Mouse (Mus musculus): Measurements from ENCODE around the gene Ldlrap1.
A peak's percentile ranks its signal among the peaks of the same experiment; 100 is the strongest.

Ldlrap1 gene

DNA sequence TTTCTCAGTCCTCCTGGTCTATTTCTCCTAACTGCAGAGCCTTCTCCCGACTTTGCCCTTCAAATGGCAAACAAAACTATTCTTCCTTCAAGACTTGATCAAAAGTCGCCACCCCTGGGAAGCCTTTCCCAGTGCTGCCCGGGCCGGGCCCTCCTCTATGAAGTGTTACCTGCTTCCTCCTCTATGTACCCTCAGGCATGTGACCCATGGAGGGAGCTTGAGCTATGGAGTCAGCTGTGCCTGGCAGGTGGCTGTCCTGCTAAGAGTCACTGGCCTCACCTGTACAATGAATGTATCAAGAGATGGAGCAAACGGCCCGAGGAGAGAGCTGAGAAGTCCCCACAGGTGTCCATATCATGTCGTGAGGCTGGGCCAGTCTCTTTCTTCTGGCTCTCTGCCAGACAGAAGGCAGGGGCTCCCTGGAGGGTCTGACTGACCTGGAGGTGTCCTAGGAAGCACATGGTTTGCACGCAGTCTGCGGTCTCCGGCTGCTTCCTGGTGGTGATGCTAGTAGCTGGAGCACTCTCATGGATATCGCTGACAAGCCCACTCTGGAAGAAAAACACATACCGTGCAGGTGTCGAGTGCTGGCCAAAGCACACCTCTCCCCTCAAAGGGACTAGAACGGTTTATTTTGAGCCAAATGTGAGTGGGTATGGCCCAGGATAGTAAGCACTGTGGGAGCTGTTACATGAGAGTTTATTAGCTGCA is 7.6 kb upstream of the Ldlrap1 start:
- DNase-seq, result no peak

DNA sequence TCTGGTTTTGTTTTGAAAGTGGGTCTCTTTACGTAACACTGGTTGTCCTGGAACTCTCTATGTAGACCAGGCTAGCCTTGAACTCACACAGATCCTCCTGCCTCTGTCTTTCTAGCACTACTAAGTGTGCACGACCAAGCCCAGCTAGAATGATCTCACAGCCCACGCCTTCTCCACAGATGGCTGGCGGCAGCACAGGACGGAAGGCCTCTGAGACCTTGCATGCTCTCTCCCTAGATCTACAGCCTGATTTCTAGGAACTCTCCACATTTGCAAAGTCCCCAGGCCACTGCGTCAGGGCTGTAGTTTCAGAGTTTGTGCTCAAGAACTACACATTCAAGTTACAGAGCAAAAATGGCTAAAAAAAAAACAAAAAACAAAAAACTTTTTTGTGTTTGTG is 6.3 kb upstream of the Ldlrap1 start:
- DNase-seq, result no peak

DNA sequence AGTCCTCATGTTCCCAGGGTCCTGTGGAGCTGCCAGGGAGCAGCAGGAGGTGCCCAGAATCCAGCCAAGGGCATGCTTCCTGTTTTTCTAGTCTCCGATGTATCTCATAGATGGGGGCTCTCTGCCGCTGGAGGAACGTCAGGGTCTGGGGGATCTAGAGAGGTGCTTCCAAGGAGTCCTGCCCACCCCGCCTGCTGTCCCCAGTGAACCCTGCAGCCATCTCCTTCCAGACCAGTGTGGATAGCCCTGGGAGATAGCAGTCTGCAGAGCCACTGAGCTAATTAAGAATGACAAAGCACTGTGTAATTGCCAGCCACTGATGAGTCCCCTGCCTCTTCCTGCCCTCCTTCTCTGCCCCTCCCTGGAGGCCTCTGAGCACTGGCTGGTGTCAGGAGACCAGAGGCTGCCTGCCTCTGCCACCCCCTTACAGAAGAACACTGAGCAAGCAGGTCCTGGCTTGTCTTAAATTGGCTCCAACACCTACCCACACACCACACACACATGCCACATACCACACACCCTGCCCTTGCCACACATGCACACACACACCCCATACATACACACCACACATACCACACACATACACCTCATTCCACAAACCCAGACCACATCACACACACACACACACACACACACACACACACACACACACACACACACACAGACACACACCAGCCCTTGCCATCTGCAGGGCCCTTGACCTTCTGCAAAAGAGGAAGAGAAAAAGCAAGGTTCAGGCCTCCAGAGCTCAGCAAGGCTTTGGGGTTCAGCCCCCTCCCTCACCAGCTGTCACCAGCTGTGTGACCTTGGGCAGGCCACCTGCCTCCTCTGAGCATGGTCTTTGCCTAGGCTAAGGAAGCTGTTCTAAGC is 5.2 kb upstream of the Ldlrap1 start:
- DNase-seq, result peak; percentile 69 to 71

DNA sequence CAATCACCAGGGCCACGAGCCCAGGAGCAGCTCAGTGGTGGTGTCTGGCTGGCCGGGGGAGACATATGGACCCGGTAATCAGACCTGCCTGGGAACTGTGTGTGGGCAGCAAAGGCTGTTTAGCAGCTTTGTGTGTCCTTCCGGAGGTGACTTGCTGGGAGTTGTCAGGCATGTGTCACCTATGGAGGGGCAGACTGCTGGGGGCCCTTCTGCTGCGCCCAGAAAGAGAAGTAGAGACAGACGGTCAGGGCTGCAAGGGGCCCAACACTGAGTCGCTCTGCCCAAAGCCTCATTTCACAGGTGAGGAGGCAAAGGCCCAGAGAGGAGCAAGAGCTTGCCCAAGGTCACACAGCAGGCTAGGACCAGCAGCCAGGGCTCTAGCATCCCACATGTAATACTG is 2.1 kb upstream of the Ldlrap1 start:
- DNase-seq, result peak; percentile 78 to 85

DNA sequence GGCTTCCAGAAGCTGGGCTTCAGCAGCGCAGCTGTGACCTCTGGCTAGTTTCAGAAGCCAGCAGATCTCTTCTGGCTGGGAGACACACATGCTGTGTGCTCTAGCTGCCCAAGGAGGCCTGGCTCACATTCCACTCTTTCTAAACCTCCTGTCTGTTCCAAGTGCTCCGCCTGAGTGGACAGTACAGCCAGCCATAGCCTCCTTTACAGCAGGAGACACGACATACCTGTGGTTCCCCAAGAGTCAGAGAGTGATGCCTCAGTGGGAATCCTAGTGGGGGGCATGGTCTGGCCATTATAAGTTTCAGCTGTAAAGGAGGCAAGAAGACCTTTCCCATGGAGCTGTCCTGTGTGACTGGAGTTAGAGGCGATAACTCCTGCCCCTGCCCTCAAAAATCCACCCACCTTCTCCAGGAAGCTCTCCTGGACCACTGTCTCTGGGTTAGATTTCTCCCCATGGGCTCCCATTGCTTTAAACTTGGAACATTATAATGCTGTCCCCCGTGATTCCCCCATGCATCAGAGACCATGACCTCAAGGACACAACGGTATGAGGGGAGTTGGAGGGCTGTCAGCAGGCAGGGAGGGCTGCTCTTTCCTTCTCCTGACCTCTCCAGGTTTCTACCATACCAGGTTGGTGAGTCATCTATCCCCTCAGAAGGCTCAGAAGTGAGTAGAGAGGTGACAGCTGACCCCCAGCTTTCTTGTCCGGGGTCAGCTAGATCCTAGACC is 1.4 kb upstream of the Ldlrap1 start:
- DNase-seq, result peak; percentile 67 to 74

DNA sequence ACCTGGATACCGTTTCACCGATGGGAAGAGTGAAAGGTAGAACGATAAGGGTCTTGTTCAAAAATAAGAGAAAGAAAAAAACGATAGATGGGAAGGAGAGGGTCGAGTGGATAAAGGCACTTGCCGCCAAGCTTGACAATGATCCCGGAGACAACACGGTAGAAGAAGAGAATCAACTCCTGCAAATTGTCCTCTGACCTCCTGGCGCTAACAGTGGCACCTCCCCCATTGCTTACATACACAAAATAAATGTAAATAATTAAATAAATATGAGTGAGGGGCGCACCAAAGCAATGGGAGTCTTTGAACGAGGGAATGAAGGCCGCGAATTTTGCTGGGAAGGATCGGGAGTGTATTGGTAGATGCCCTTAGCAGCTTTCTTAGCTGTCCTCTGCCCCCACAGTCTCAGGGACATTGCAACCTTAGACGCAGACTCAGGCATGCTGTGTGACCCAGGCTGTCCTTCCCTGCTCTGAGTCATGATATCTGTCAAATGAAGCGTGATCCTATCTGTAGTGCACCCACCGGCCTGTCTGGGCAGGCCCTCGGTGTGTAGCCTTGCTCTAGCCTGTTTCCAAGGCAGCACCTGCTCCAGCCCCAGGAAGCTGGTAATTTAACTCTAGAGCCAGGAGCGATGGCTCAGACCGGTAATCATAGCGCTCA is 533 bp upstream of the Ldlrap1 start:
- peak; percentile 73 to 82 for DNase-seq

DNA sequence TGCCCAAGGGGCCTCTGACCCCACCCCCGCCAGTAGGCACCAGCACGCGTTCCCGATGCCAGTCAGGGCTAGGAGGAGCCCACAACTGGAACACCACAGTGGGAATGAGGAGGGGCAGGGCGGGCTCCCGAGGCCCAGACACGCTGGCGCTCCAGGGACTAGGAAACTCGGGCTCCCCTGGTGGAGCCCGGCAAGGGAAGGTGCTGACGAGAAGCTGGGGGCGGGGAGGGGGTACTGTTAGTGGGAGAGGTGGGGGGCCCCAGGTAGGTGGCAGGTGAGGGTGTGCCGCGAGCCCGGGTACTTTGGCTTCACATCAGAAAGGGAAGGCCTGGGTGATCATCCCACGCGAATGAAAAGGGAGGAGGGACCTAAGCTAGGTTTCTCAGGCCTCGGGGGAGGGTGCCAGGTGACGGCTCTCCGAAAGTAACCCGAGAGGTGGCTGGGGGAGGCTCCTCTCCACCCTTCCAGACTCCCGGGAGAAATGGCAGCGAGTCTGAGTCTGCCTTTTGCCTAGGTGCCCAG is 859 bp downstream of the Ldlrap1 start:
- DNase-seq, result peak; percentile 55 to 71

DNA sequence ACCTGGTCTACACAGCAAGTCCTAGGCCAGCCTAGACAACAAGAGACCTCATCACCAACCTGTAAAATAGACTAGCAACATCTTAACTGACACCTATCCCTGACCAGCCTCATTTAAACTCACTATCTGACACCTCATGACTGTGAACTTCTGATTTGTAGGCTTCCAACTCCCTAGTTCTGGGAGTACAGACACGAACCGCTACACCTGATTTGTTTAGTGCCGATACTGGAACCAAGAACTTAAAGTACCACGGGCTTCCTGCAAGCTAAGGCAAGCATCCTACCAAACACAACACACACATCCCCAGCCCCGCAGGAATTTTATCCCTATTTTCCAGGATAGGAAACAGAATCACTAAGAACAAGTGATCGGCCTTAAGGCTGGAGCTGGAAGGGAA is 1.5 kb downstream of the Ldlrap1 start:
- no peak for DNase-seq

DNA sequence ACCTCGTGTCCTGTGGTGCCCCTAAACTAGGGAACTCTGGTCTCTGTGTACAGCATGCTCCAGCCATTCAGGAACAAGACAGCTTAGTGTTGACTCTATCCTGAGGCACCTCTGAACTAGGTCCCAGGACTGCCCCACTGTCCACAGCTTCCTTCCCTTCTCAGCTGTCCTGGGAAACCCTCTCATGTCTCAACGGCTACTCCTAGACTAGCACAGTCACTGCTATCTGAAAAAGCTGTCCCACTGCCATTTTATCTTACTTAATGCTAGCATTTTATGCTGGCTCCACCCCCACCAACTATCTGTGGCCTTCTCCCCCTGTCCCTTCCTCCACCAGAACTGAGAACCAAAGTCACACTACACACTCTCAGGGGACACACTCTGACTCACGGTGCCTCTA is 3.5 kb downstream of the Ldlrap1 start:
- no peak for DNase-seq

DNA sequence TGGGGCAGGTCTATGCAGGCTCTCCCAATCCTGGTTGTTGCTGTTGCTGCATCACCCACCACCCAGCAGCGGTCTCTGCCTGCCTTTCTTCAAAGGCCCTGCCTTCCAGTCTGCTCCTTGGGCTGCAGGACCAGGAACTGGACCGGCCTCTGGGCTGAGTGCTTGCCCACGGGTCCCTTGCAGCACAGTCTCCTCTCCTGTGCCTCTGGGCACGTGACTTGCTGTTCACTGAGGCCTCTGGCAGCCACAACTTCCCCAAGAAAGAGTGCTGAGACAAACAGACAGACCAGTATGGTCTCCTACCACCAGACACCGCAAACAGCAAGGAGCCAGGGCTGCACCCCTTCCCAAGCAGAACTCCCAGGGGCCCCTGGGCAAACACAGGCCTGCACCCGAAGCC is 5.5 kb downstream of the Ldlrap1 start:
- no peak for DNase-seq

DNA sequence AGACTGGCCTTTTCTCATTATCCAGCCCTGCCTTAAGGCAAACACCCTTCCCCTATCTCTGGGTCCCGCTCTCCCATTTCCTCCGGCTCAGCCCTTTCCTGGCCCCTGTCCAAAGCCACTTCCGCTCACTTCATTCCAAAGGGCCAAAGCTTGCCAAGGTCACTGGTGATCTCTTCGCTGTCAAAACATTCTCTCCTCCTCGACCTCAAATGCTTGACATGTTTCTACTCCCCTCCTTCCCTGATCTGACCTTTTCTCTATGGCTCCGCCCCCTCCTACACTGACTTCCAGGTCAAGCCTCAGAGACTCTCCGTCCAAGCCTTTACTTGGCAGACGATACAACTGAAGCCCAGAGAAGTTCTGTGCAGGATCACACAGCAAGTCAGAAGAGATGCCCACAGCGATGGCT is 7.0 kb downstream of the Ldlrap1 start:
- peak; percentile 57 to 74 for DNase-seq

DNA sequence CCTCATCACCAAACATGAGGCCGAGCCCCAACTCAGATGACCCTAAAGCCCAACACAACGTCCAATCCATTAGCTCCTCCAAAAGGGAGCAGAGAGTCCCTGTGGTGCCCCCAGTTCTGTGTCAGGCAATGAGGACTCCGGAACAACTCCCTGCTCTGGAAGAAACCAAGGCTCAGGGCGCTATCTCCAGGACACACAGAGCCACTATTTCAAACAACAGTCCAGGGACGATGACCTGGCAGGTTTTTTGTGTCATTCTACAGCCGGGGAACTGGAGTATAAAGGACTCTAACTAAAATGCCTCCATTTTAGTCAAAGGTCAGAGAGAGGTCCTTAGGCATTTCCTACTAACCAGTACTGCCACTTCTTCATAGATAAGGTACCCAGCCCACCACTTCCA is 7.5 kb downstream of the Ldlrap1 start:
- no peak for DNase-seq

DNA sequence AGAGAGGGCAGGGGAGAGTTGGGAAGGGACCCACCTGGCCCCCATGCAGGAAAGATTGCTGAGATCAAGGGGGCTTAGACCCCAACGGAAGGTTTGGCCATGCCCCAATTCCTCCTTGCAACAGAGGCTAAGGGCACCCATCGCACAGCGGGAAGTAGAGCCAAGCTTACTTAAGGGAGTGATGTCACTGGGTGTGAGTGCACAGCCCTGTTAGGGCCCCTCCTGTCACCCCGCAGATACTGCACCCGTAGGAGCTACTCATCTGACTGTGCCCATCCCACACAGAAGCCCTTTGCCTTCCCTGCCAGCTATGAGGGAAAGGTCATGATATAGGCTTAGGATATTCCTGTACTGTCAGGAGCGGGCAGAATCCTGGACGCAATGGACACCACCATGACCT is 8.3 kb downstream of the Ldlrap1 start:
- no peak for DNase-seq

DNA sequence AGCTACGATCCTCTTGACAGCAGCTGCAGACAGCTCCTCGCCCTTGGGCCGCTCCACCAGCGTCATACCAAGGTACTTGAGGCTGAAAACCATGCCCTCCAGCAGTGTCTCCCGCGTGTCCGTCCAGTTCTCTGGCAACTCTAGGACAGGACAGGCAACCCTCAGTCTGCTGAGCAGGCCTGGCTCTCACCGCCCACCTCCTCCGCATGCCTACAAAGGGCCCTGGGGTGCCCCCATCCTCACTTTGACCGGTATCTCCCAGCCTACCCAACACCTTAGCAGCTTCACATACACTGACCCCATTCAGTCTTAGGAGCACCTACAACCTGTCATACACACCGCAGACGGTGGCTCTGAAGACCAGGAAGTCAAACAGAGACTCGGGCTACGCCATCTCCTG is 8.9 kb downstream of the Ldlrap1 start:
- DNase-seq, result no peak

DNA sequence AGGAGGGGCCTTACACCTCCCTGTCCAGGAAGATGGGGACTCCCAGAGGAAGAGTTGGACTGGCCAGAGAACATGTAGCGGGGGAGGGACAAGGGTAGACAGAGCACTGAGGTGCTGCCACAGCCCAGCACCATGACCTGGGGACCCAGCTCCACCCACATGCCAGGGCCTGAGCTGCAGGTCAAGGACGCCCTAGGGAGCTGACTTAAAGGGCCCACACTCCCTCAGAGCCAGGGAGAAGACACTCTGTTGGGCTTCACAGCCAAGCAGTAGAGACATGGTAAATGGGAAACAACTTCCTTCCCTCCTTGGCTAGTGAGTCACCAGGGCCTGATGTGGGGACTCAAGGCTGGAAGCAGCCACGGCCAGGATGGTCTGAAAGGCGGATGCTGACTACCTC is 9.5 kb downstream of the Ldlrap1 start:
- DNase-seq, result no peak

DNA sequence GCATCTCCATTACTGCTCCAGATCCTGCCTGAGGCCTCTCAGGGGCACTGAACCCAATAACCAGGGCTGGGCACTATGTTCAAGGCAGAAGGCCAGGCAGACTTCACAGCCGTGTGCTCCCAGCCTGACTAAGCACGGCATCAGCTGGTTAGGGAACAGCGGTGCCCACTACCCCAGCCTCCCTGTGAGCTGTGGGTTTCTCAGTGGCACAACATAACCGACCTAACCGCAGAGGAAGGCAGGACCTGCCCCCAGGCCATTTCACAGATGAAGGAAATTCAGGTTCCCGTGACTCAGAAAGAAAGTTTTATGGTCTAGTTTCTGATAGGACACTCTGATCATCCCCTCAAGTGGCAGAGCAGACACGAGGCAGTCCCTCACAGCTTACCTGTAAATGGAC is 10.9 kb downstream of the Ldlrap1 start:
- no peak for DNase-seq

DNA sequence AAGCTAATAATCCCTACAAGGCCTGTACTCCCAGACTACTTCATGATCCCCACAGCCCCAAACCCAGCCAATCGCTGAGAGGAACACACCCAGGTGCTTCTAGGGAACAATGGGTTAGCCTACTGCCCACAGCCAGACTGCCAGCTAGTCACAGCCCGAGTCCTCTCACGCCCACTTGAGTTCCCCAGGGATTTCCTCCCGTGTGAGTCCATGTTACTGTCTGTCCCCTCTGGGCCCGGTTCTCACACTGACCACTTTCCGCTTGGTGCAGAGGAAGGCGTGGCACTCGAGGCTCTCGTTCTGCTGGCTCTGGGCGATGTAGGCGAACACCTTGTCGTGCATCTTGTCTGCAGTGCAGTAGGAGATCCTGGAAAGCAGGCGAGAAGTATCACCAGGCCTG is 12.9 kb downstream of the Ldlrap1 start:
- no peak for DNase-seq

DNA sequence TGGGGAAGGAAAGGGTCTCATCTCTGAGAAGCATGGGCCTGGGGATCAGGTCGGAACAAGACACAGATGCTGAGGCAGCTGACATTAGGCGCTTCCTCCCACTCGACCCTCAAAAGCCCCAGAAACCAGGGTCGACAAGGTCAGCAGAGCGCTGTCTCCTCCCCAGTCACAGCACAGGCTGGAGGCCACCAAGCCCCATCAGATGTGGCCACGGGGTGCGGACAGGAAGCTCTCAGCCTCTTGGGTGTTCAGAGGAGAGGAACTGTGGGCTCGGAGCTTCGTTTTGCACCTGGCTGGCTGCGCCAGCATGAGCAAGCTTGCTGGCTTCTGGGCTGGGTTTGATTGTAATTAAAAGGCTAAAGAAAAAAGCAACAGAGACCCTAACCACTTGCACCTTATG is 13.5 kb downstream of the Ldlrap1 start:
- DNase-seq, result no peak

DNA sequence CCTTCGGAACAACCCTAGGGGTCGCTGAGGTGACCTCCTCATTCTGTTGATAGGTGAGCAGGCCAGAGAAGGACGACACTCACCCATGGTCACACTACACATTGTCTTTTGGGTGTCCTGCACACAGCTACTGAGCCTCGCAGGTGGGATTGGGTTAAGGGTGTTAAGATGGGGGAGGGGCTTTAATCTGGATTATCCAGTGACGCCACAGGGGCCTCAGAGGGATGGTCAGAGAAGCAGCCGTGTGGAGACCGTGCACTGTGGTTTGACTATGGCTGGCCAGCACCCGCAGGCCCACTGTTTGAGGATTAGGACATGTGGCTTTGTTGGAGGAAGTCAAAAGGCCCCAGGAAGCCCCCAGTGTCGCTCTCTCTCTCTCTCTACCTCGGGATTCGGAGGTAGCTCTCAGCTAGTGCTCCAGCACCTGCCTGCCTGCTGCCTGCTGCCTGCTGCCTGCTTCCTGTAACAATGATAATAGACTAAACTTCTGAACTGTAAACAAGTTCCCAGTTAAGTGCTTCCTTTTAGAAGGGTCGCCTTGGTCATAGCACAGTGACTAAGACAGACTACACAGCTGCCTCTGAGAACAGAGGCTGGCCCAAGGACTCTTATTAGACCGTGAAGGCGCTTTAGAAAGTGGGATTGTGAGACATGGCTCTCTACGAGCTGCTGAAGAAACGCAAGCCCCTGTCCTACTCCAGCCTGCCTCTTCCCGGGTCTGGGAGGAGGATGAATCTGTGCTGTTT is 14.1 kb downstream of the Ldlrap1 start:
- DNase-seq, result no peak

DNA sequence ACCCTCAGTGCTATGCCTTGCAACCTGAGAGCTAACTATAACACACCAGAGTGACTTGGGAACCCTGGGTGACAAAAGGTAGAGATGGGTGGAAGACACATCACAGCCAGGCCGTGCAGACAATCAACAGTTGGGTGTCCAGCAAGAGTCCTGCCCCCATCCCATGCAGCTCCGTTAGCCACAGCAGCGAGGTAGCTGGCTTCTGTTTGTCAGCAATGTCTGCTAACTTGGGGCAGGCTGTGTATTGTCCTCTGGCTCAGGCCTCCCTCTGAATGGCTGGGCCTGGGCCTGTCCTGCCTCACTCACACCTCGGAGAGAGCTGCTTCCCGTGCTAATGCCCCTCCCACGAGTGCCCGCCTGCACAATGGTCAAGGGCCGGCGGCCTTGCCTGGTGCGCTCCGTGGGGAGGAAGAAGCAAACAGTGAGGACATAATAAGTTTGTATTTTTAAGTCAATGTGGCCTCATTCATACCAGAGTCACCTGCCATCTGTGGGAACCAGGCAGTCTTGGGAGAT is 14.9 kb downstream of the Ldlrap1 start:
- no peak for DNase-seq

DNA sequence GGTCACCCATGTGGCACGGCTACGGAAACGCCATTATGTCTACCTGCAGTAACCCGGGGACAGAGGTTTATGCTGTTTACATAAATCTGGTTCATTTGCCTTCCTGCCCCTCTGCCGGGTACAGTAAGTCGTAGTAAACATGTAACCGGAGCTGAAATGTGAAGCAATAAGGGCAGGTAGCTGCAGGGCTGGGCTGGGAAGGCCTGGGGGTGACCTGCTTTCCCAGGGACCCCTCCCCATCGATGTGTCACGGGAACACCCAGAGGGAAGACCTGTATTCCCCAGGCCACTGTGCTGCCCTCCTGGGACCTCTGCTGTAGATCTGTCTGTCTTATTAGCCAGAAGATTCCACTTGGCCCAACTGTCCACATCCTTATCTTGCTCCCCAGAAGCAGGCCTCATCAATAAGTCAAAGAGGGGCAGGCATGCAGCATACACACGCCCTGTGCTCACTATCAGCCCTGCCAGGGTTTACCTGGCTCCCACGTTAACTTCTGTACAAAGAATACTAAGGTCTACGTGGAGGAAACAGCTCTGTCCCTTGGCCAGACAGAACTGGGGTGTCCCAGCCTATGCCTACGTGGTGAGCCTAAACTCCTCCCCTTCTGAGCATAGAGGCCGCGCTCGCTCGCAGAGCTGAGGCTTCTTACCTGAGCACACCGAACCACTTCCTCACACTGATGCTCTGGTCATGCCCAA is 16.0 kb downstream of the Ldlrap1 start:
- no peak for DNase-seq

Data from cerebellum, postnatal 14 days (tissue).